Mouse (Mus musculus) lung, postnatal 0 days (tissue): ENCODE results near the gene Apc2.

Experiments used
- CTCF ChIP-seq: IDR thresholded peaks from 2 replicates; pipeline ENCODE4 v1.5.1; 2016; ENCODE audit warnings: antibody characterized with exemption, mild to moderate bottlenecking
- EP300 ChIP-seq: IDR thresholded peaks from 2 replicates; pipeline ENCODE4 v1.6.1; 2016; ENCODE audit warnings: antibody characterized with exemption, mild to moderate bottlenecking, control low read depth

DNA sequence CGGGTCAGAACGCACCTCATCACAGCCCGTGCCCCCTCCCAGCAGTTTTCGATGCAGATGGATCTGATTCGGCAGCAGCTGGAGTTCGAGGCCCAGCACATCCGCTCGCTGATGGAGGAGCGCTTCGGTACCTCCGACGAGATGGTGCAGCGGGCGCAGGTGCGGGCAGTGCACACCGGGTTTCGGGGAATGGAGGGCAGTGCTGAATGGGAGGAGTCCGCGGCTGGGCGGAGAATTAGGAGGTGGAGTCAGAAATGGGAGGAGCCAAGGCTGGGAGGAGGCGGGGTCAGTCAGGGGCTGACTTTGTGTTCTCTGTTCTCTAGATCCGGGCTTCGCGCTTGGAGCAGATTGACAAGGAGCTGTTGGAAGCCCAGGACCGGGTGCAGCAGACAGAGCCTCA lies 9.1 kb downstream of the Apc2 start:
- no peak for TF ChIP-seq EP300
- TF ChIP-seq CTCF = no peak
